Mouse (Mus musculus) T-helper 2 cell (primary cell): Measurements from ENCODE around the gene Nlrc5.

Experiments used
- in situ Hi-C: fragments of 300-600 bp; cut with MboI, MseI; formaldehyde crosslinking; loops from one replicate; pipeline ENCODE4 v1.15.1; 2025; ENCODE audit warnings: high pct_unique_total_duplicates

Gene Nlrc5

DNA sequence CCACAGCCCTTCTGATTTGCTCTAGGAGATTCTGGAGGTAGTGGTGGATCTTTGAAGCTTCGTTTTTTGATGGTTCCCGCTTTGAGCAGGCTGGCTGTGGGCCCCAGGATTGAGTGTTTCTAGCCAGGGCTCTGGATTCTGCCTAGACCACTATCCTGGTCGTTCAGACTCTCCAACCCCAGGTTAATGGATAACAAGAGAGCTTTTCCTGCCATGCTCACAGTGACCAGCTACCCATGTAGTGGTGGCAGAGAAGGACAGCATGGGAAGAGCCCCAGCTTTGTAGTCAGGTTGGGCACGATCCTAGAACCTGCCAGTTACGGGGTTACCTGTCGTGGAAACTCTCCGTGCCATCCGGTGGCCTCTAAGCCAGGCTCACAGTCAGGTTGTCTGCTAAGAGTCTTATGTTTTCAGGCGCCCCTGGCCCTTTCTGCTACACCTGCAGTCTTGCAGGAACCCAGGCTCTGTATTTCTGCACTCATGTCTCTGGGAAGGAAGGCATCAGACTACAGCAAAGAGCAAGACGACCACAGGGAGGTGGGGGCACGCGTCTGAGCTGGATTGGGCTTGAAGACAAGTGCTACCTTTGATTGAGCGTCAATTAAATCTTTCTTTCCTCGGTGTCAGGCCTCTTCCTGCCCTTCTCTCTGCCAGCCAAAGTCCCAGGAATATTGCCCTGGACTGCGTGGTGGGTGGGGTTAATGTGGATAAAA lies 132.4 kb downstream of the Nlrc5 start:
- in situ Hi-C loops = no loop called here

DNA sequence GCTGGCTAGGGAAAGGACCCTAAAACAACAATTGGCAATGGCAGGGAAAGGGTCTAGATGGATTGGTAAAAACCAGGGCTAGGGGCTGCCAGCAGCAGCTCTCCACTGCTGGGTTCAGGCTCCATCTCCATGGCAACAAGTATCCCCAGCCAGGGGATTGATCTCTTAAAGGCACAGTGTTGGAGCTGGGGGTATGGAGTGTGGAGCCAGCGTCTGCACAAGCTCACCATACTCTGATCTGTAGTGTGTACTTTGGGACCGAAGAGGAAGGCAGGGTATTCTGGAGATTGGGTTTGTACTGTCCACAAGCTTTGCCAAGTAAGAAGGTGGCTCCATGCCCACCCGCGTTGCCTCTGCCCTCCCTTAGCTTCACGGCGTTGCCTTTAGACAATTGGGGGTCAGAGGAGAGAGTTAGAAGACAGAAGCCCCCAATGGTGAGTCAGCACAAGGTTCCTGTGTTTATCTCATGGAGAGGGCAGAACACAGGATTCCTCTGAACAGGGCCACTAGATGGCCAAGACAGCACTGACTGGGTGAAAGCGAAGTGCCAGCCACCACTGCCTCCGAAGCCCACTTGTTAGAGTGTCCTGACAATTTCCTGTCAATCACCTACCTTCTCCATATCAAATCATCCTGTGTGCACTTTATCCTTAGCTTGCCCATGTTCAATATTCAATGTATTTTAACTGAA lies 133.1 kb downstream of the Nlrc5 start:
- in situ Hi-C loops = no loop called here

DNA sequence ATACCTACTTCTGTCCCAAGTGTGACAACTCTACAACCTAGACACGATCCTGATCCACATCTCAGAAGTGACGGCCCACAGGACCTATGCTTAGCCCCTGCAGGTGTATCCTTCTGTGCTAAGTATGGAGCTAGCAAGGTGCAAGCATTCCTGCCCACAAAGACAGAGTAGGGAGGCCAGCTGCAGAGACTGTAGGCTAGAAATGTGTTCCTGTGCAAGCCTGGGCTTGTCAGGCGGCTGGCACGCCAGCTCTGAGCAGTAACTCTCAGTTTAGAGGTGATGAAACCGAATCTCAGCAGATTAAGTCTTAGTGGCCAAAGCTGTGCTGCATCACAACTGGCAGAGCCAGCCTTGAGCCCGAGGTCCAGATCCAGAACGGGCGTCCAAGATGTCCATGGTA lies 133.9 kb downstream of the Nlrc5 start:
- in situ Hi-C loops = no loop called here

DNA sequence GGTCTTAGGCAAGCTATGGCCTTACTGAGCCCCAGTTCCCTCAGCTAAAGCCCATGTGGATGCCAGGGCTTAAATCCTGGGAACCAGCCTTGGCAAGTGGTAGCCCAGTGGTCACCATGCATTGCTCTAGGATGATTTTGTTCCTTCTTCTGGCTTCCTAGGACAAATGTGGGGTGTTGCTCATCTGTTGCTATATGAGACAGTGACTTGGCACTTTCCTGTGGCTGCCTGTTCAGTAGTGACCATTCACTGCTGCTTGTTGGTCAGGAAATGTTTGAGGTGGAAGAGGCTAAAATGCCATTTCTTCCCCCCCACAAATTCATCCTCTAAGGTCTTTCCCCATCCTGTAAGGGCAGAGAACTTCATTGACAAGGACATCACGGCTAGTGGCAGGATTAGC lies 135.3 kb downstream of the Nlrc5 start:
- in situ Hi-C loops = no loop called here

GRCm38 (mm10) chr8:94571896-94572295 lies 137.7 kb downstream of the Nlrc5 start:
- in situ Hi-C loops = no loop called here

GRCm38 (mm10) chr8:94574159-94574907 lies 140.2 kb downstream of the Nlrc5 start:
- in situ Hi-C loops = no loop called here

GRCm38 (mm10) chr8:94575148-94575547 lies 141.0 kb downstream of the Nlrc5 start:
- in situ Hi-C loops = no loop called here
